Mouse (Mus musculus) fat pad, adult 2 months (tissue): ENCODE results near the gene Gm21149.
"Not testable (repeated sequence)": the region's sequence is repeated elsewhere in the genome, so short reads cannot be mapped to it uniquely, and the experiment has no call there.

ENCODE experiments used
- DNase-seq: peaks from one replicate; pipeline ENCODE4 v3.0.0-alpha.2; 2011; ENCODE audit warnings: low read depth, low spot score; ENCODE audit errors: extremely low read depth

Gm21149 gene

GRCm38 (mm10) chr5:15463561-15463960 lies 12.8 kb downstream of the Gm21149 start:
- not testable (repeated sequence) for DNase-seq

GRCm38 (mm10) chr5:15461613-15462012 lies 14.7 kb downstream of the Gm21149 start:
- not testable (repeated sequence) for DNase-seq

GRCm38 (mm10) chr5:15457865-15458571 lies 18.3 kb downstream of the Gm21149 start:
- DNase-seq: not testable (repeated sequence)
